Mouse (Mus musculus) lung, postnatal 0 days (tissue): ENCODE results near the gene Vps16.

Experiments
- CTCF ChIP-seq: IDR thresholded peaks from 2 replicates; pipeline ENCODE4 v1.5.1; 2016; ENCODE audit warnings: antibody characterized with exemption, mild to moderate bottlenecking
- EP300 ChIP-seq: IDR thresholded peaks from 2 replicates; pipeline ENCODE4 v1.6.1; 2016; ENCODE audit warnings: antibody characterized with exemption, mild to moderate bottlenecking, control low read depth

- no peak for TF ChIP-seq CTCF
- no peak for TF ChIP-seq EP300
These were observed 63.9 kb downstream of the Vps16 start for GRCm38 (mm10) chr2:130488002-130488401.
